Mouse (Mus musculus) cerebellum, adult 2 months (tissue): ENCODE data around the gene Ano4. TPM values are rescaled to one million over a fixed set of nuclear protein-coding genes. Genes with fewer than 3 reads are reported as not detected.

Experiments
- DNase-seq, 2 experiments: peaks; one replicate each; pipeline ENCODE4 v3.0.0; 2021
- H3K27ac ChIP-seq: fragments of 200-500 bp; 2 replicates; pipeline ENCODE4 v1.5.1; 2012; ENCODE audit warnings: low read length, control low read depth, inconsistent platforms; ENCODE audit not compliant: insufficient read depth
- H3K27me3 ChIP-seq: fragments of 200-500 bp; 2 replicates; pipeline ENCODE4 v1.6.1; 2012; ENCODE audit warnings: inconsistent platforms, mild to moderate bottlenecking, low read length, moderate library complexity; ENCODE audit not compliant: control insufficient read depth, insufficient read depth
- H3K4me1 ChIP-seq: fragments of 200-500 bp; 2 replicates; pipeline ENCODE4 v1.6.1; 2011; ENCODE audit warnings: low read length; ENCODE audit not compliant: control insufficient read depth, insufficient read depth
- H3K4me3 ChIP-seq: fragments of 200-500 bp; replicated peaks from 2 replicates; pipeline ENCODE3; 2011; ENCODE audit warnings: mild to moderate bottlenecking, low read depth, low read length, control low read depth; ENCODE audit not compliant: insufficient read depth
- CTCF ChIP-seq: fragments of 200-500 bp; IDR thresholded peaks from 2 replicates; pipeline ENCODE4 v1.5.1; 2011; ENCODE audit warnings: low read depth, mild to moderate bottlenecking, control low read depth, low read length, moderate library complexity, borderline replicate concordance; ENCODE audit not compliant: insufficient read depth
- POLR2A ChIP-seq: fragments of 200-500 bp; IDR thresholded peaks from 2 replicates; pipeline ENCODE4 v1.6.1; 2011; ENCODE audit warnings: low read length, control low read depth, borderline replicate concordance; ENCODE audit not compliant: insufficient read depth
- WGBS: fragments of 180-500 bp; shearing (Covaris S2); methylation state at CpG from one replicate; pipeline ENCODE4 v1.1.7; 2018; 5-methylcytosine and 5-hydroxymethylcytosine counted together
- polyA plus RNA-seq: library from polyadenylated mRNA; depleted of rRNA; stranded (reverse); fragments of >200 nt; gene quantifications from 2 replicates; pipeline ENCODE4 v1.2.3, GENCODE M21; 2012

The Ano4 gene
- polyA plus RNA-seq, 1 experiment: 17.9 TPM

DNA sequence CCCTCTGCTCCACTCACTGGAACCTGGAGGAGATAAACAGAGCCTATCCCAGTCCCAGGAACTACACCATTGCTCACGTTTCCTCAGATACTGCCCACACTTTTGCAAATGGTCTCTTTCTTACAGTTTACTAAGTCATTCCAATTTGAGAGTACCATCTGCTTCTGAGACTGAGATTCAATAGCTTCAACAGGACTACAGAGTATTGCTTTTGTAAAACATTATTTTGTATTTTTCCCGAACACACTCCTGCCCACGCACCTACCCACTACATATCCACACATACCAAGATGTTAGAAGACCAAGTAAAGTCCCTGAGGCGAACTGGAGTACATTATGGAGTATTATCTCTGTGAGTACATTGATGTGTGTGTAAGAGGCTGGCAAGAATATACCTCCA lies 166.6 kb downstream of the Ano4 start:
- TF ChIP-seq POLR2A: no peak
- no peak for TF ChIP-seq CTCF
- WGBS: 85% methylated on average over 4 of the region's 4 CpGs
- DNase-seq: no peak
- Histone ChIP-seq H3K27me3 (no peaks in the 10 kb centered on the region), H3K4me3 (no peak overlapping the region), H3K27ac (no peak overlapping the region), H3K4me1 (no peaks in the 10 kb centered on the region)

DNA sequence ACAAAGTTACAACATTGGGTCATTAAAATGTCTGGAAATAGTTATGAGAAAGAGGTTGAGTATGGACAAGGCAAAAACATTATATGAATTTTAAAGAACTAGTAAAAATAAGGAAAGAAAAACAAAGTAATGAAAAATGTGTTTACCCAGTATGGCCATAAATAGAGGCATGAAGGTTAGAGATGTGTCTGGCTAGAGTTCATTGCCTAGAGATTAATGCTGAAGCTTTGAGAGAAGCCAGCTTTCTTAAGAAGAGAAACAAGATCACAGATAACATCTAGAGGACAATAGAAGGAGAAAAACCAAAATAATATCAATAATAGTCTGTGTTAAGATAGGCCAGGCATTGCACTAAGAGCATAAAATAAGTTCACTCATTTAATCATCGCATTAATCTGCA lies 180.0 kb downstream of the Ano4 start:
- TF ChIP-seq CTCF: no peak
- no peak for TF ChIP-seq POLR2A
- no peak overlapping the region for H3K4me3 ChIP-seq
- WGBS: 94% methylated on average over 1 of the region's 1 CpGs
- H3K27ac ChIP-seq: no peak overlapping the region
- no peaks in the 10 kb centered on the region for H3K4me1 ChIP-seq
- no peaks in the 10 kb centered on the region for H3K27me3 ChIP-seq
- DNase-seq: no peak

DNA sequence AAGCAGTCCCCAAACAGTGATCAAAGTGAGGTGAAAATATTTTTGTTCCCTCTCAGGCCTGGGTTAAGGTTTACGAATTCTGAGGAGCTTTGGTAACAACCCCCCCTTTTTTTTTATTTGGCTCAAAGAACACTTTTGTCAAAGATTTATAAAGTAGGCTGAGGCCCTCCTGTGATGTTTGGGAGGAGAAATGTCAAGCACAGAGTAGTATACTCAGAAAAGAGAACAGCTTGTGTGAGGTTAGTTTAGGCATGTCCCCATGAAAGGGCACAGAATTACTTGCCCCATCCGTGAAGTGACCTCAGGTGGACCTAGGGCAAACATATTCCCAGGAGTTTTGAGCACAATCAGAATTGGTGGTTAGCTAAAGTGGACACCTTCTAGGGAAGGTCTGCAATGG lies 189.1 kb downstream of the Ano4 start:
- no peak for TF ChIP-seq POLR2A
- no peak for TF ChIP-seq CTCF
- DNase-seq: no peak
- H3K4me1 ChIP-seq: no peaks in the 10 kb centered on the region
- no peak overlapping the region for H3K4me3 ChIP-seq
- no peak overlapping the region for H3K27ac ChIP-seq
- H3K27me3 ChIP-seq: no peaks in the 10 kb centered on the region
- 79% methylated on average over 2 of the region's 2 CpGs for WGBS

DNA sequence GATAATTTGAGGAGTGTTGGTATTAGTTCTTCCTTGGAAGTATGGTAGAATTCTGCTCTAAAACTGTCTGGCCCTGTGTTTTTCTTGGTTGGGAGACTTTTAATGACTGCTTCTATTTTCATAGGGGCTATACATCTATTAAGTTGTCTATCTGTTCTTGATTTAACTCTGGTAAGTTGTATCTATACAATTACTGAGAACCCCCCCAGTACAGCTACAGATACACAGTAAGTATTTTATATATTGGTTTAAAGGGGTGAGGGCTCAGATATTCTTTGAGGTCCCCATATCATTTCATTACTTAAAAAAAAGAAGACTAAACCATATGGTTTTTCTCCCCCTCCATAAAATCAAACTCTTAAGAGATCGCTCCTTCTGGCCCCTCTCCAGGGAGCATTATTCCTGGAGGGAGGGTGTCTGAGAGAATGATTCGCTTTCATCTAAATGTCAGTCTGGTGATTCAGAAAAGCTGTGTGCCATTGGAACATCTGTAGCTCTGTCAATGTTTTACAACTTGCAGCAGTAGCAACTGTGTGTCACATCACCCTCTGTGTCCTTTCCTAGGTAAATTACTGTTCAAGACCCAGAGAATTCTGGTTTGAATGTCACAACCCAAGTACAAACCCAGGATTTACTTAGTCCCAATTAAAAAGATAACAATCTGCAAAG lies 189.6 kb downstream of the Ano4 start:
- TF ChIP-seq POLR2A (no peak), CTCF (no peak)
- Histone ChIP-seq H3K27ac (no peak overlapping the region), H3K4me1 (no peaks in the 10 kb centered on the region), H3K27me3 (no peaks in the 10 kb centered on the region), H3K4me3 (no peak overlapping the region)
- WGBS: 40% methylated on average over 2 of the region's 2 CpGs
- DNase-seq: no peak

DNA sequence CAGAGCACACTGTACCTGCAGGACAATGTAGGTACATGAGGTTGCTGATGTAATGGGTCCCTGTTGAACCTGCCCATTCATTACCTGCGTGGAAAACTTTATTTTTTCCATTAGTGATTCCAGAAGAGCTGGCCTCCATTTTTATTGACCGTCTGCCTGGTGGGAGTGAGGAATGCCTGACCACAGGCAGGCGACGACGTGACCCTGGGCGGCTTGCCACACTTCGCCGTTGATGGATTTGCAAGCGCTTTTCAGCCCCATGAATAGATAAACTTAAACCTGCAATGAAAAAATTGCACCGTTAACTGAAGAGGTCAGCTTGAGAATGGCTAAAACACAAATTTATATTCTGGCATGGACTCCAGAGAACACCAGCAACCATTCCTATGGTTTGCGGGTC lies 195.4 kb downstream of the Ano4 start:
- DNase-seq: no peak
- TF ChIP-seq POLR2A (no peak), CTCF (no peak)
- Histone ChIP-seq H3K27me3 (no peaks in the 10 kb centered on the region), H3K4me1 (no peaks in the 10 kb centered on the region), H3K27ac (no peak overlapping the region), H3K4me3 (no peak overlapping the region)
- 89% methylated on average over 11 of the region's 11 CpGs for WGBS

DNA sequence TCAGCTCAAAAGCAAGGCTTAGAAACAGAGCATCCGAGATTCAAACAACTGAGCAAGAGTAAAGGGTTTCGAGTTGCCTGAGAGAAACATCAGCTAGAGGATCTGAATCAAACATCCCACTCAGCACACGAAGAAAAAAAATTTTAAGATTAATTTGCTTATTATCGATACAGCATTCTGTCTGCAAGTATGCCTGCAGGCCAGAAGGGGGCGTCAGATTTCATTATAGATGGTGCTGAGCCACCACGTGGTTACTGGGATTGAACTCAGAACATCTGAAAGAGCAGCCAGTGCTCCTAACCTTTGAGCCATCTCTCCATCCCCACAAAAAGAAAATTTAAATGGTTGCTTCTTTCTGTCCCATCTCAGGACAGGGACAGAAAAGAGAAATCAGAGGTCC lies 223.2 kb downstream of the Ano4 start:
- H3K27me3 ChIP-seq: no peaks in the 10 kb centered on the region; the same call in 1 of the 2 replicates
- no peak overlapping the region for H3K27ac ChIP-seq
- TF ChIP-seq POLR2A: no peak
- no peak for TF ChIP-seq CTCF
- no peaks in the 10 kb centered on the region for H3K4me1 ChIP-seq
- WGBS: 57% methylated on average over 6 of the region's 6 CpGs
- DNase-seq: no peak
- H3K4me3 ChIP-seq: no peak overlapping the region

DNA sequence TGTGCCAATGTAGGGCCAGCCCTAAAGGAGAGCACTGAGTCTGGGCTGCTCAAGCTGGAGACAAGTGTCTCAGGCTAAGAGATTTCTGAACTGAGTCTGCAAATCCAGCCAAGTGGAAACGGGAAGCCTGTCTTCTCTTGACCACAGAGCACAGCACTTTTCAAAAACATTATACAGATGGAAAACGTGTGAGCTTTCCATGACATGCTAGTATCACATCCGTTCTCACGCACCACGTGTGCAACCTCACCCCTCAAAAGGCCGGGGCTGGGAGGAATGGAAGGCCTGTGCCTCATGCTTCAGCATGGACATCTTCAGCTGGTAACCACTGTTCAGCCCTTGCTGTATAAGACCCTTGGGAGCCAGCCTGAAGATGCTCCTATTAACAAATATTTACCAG lies 230.2 kb downstream of the Ano4 start:
- H3K4me1 ChIP-seq: no peaks in the 10 kb centered on the region
- no peak overlapping the region for H3K27ac ChIP-seq
- TF ChIP-seq POLR2A (no peak), CTCF (no peak)
- 85% methylated on average over 6 of the region's 6 CpGs for WGBS
- no peak overlapping the region for H3K4me3 ChIP-seq
- no peak for DNase-seq
- no peaks in the 10 kb centered on the region for H3K27me3 ChIP-seq

DNA sequence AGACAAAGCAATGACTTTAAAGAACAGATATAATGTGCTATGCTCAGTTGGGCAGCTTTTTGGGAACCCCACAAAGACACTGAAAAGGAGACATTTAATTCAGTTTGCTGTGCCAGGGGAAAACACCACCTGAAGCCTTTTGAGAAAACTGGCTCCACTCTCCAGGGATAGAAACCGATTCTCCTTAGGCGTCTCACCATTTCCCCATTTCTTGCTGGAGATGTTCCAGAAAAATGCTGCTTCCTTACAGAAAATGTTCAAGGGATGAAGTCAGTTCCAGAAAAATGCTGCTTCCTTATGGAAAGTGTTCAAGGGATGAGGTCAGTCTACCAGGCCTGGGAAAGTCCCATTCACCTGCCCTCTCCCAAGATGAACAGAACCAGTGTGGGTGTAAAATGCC lies 233.1 kb downstream of the Ano4 start:
- TF ChIP-seq CTCF: no peak
- TF ChIP-seq POLR2A: no peak
- no peaks in the 10 kb centered on the region for H3K4me1 ChIP-seq
- DNase-seq: no peak
- H3K4me3 ChIP-seq: no peak overlapping the region
- no peak overlapping the region for H3K27ac ChIP-seq
- H3K27me3 ChIP-seq: no peaks in the 10 kb centered on the region
- WGBS: 21% methylated on average over 2 of the region's 2 CpGs

DNA sequence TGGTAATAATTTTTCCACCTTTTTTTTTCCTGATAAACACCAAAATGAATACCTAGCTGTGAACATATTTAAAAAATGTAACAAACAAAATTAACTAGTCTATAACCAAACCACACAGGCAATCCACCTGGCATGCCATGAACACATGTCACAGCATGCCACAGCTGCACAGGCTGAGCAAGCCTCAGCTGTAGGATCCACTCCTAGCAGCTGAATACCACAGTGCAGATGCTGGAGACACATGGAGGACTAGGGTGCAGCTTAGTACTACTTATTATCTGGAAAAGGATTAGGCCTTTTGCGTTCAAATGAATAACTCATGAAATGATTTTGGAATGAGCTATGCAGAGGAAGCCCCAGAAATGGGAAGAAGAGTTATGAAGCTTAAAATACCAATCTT lies 233.6 kb downstream of the Ano4 start:
- 77% methylated on average over 1 of the region's 1 CpGs for WGBS
- no peak for DNase-seq
- H3K27ac ChIP-seq: no peak overlapping the region
- no peak for TF ChIP-seq POLR2A
- TF ChIP-seq CTCF: no peak
- H3K27me3 ChIP-seq: no peaks in the 10 kb centered on the region
- no peak overlapping the region for H3K4me3 ChIP-seq
- no peaks in the 10 kb centered on the region for H3K4me1 ChIP-seq
